Mouse (Mus musculus) limb, embryonic 15.5 days (tissue): Measurements from ENCODE around the gene Arhgdib. TPM values are rescaled to one million over a fixed set of nuclear protein-coding genes. Genes with fewer than 3 reads are reported as not detected.
A peak's percentile ranks its signal among the peaks of the same experiment; 100 is the strongest.

ENCODE experiments used
- ATAC-seq: fragments of 200-750 bp; cut with Nextera tagmentation; 2 replicates; pipeline ENCODE4 v1.8.0; 2017; ENCODE audit warnings: low read depth, moderate TSS enrichment; ENCODE audit not compliant: insufficient number of reproducible peaks, low FRiP score, low TSS enrichment
- H3K27ac ChIP-seq: fragments of 300-500 bp; sonication (generic); 2 replicates; pipeline ENCODE4 v1.5.1; 2015; ENCODE audit warnings: moderate library complexity, mild to moderate bottlenecking, inconsistent platforms
- H3K27me3 ChIP-seq: fragments of 300-500 bp; sonication (generic); 2 replicates; pipeline ENCODE4 v1.6.1; 2015; ENCODE audit warnings: inconsistent platforms
- H3K36me3 ChIP-seq: fragments of 300-500 bp; sonication (generic); 2 replicates; pipeline ENCODE4 v1.6.1; 2015; ENCODE audit warnings: inconsistent platforms
- H3K4me1 ChIP-seq: fragments of 300-500 bp; sonication (generic); 2 replicates; pipeline ENCODE4 v1.6.1; 2015; ENCODE audit warnings: inconsistent platforms
- H3K4me2 ChIP-seq: fragments of 300-500 bp; sonication (generic); 2 replicates; pipeline ENCODE4 v1.6.1; 2015; ENCODE audit warnings: mild to moderate bottlenecking, inconsistent platforms
- H3K4me3 ChIP-seq: fragments of 300-500 bp; sonication (generic); 2 replicates; pipeline ENCODE4 v1.5.1; 2015; ENCODE audit warnings: mild to moderate bottlenecking, inconsistent platforms
- H3K9ac ChIP-seq: fragments of 300-500 bp; sonication (generic); 2 replicates; pipeline ENCODE4 v1.6.1; 2015; ENCODE audit warnings: inconsistent platforms
- H3K9me3 ChIP-seq: fragments of 300-500 bp; sonication (generic); 2 replicates; pipeline ENCODE4 v1.6.1; 2016; ENCODE audit warnings: inconsistent platforms
- WGBS: fragments of 180-500 bp; shearing (Covaris S2); methylation state at CpG from one replicate; pipeline ENCODE4 v1.1.7; 2015; 5-methylcytosine and 5-hydroxymethylcytosine counted together
- polyA plus RNA-seq: library from polyadenylated mRNA; unstranded; fragments of >200 nt; fragmentation: Nextera tagmentation; extraction: Ambion mirVana; gene quantifications from 2 replicates; pipeline ENCODE4 v1.2.1, GENCODE M21; 2015

The Arhgdib gene
- polyA plus RNA-seq, 1 experiment from 2014 or later: 166 TPM

DNA sequence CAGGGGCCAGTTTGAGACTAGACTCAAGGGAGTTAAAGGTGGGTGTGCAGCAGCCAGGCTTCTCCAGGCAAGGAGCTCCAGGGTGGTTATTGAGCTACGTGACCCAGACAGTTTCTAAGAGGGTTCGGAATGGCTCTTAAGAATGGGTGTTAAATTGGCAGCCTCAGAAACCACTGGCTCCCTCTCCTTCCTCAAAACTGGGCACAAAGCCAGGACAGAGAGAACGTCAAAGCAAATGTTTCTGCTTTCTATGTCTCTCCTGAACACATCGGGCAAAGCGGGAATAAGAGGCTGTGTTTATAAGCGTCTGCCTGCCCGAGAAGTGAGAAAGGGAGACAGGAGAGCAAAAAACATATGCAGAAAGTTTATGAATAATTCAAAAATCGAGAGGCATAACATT lies 67.1 kb downstream of the Arhgdib start:
- H3K27me3 ChIP-seq: no peaks in the 10 kb centered on the region
- 13% methylated on average over 8 of the region's 8 CpGs for WGBS
- H3K4me3 ChIP-seq: peak overlapping the region; percentile 49
- peaks cover 3% of the 10 kb centered on the region; the same call in 1 of the 2 replicates for H3K36me3 ChIP-seq
- peak overlapping the region; percentile 71 for H3K27ac ChIP-seq
- H3K9ac ChIP-seq: 0 out of 2 replicates have a peak overlapping the region, but pooled peaks have one; percentile 18
- peak overlapping the region; percentile 45 for H3K4me2 ChIP-seq
- H3K9me3 ChIP-seq: no peaks in the 10 kb centered on the region
- ATAC-seq: peak; percentile 36; the same call in 1 of the 2 replicates
- peaks cover 21% of the 10 kb centered on the region for H3K4me1 ChIP-seq

Other genes starting within 250 kb of the Arhgdib start
- 0.06 and 0.07 TPM in 2 replicates for gene Gucy2c, start 160.1 kb downstream of the Arhgdib start, polyA plus RNA-seq
- gene Hist4h4, start 137.5 kb downstream of the Arhgdib start, polyA plus RNA-seq: 0.25 and 0.54 TPM in 2 replicates
- 140 and 142 TPM in 2 replicates for gene H2afj, start 133.7 kb downstream of the Arhgdib start, polyA plus RNA-seq
- gene BC049715, start 114.3 kb downstream of the Arhgdib start, polyA plus RNA-seq: 1.1 and 1.4 TPM in 2 replicates
- 90.4 and 90.9 TPM in 2 replicates for gene Wbp11, start 113.7 kb downstream of the Arhgdib start, polyA plus RNA-seq
- gene Smco3, start 106.4 kb downstream of the Arhgdib start, polyA plus RNA-seq: 0.56 and 0.62 TPM in 2 replicates
- gene Art4, start 84.2 kb downstream of the Arhgdib start, polyA plus RNA-seq: 2.9 and 3.9 TPM in 2 replicates
- 350 and 381 TPM in 2 replicates for gene Mgp, start 66.1 kb downstream of the Arhgdib start, polyA plus RNA-seq
- 0.53 and 0.72 TPM in 2 replicates for gene Erp27, start 19.7 kb downstream of the Arhgdib start, polyA plus RNA-seq
- 0.19 TPM in 1 of 2 replicates, not detected in the other for gene Pde6h, start 18.1 kb downstream of the Arhgdib start, polyA plus RNA-seq
- 34.6 and 39.4 TPM in 2 replicates for gene Rerg, start 228.6 kb upstream of the Arhgdib start, polyA plus RNA-seq